Mouse (Mus musculus) lung, embryonic 16.5 days (tissue): ENCODE measurements around the gene Hist1h2bq. TPM values are rescaled to one million over a fixed set of nuclear protein-coding genes. Genes with fewer than 3 reads are reported as not detected.
A peak's percentile ranks its signal among the peaks of the same experiment; 100 is the strongest.
"Not testable (repeated sequence)": the region's sequence is repeated elsewhere in the genome, so short reads cannot be mapped to it uniquely, and the experiment has no call there.

Experiments
- ATAC-seq: fragments of 200-750 bp; cut with Nextera tagmentation; 2 replicates; pipeline ENCODE4 v1.8.0; 2017; ENCODE audit warnings: low read depth, mild to moderate bottlenecking, moderate library complexity
- H3K27ac ChIP-seq: fragments of 300-500 bp; sonication (generic); 2 replicates; pipeline ENCODE4 v1.5.1; 2014; ENCODE audit warnings: mild to moderate bottlenecking, control low read depth, low read length
- H3K27me3 ChIP-seq: fragments of 300-500 bp; sonication (generic); 2 replicates; pipeline ENCODE4 v1.6.1; 2014; ENCODE audit warnings: low read depth, low read length, mixed read lengths; ENCODE audit not compliant: control insufficient read depth, insufficient read depth
- H3K36me3 ChIP-seq: fragments of 300-500 bp; sonication (generic); 2 replicates; pipeline ENCODE4 v1.6.1; 2014; ENCODE audit warnings: low read length; ENCODE audit not compliant: control insufficient read depth, insufficient read depth
- H3K4me1 ChIP-seq: fragments of 300-500 bp; sonication (generic); replicated peaks from 2 replicates; pipeline ENCODE4 v1.6.1; 2014; ENCODE audit warnings: low read length, mixed read lengths; ENCODE audit not compliant: control insufficient read depth, insufficient read depth
- H3K4me2 ChIP-seq: fragments of 300-500 bp; sonication (generic); 2 replicates; pipeline ENCODE4 v1.6.1; 2014; ENCODE audit warnings: low read depth, low read length, control low read depth
- H3K4me3 ChIP-seq: fragments of 300-500 bp; sonication (generic); 2 replicates; pipeline ENCODE4 v1.5.1; 2014; ENCODE audit warnings: mild to moderate bottlenecking, low read length, control low read depth
- H3K9ac ChIP-seq: fragments of 300-500 bp; sonication (generic); 2 replicates; pipeline ENCODE4 v1.6.1; 2014; ENCODE audit warnings: low read length, control low read depth
- H3K9me3 ChIP-seq: fragments of 300-500 bp; sonication (generic); 2 replicates; pipeline ENCODE4 v1.6.1; 2016; ENCODE audit warnings: low read length; ENCODE audit not compliant: control insufficient read depth
- WGBS: fragments of 180-500 bp; shearing (Covaris S2); extraction: QIAGEN DNeasy Blood & Tissue Kit; methylation state at CpG from one replicate; pipeline ENCODE4 v1.1.7; 2014; 5-methylcytosine and 5-hydroxymethylcytosine counted together
- polyA plus RNA-seq: library from polyadenylated mRNA; unstranded; fragments of >200 nt; fragmentation: Nextera tagmentation; extraction: Ambion mirVana; gene quantifications from 2 replicates; pipeline ENCODE4 v1.2.1, GENCODE M21; 2015

Gene Hist1h2bq
- polyA plus RNA-seq, 1 experiment from 2014 or later, result 24.2 TPM

DNA sequence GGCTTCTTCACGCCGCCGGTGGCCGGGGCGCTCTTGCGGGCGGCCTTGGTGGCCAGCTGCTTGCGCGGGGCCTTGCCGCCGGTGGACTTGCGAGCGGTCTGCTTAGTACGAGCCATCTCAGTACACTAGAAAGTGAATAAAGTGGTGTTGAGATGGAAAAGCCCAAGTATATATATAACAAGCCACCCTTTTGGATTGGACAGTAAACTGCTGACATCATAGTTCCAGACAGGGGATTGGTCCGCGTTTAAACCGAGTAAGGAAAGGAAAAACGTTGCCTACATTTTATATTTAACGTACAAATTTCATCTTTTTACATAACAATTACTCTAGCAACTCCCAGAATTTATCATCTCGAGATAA is 26.8 kb downstream of the Hist1h2bq start, which contains the start of gene Hist1h3i:
Gene Hist1h3i (minus strand): TSS at position 116 of the 363 bp plus-strand sequence.
- Histone ChIP-seq H3K27me3 (no peaks in the 10 kb centered on the region), H3K4me2 (peak within 1 kb of the TSS; percentile 69), H3K9me3 (no peaks in the 10 kb centered on the region), H3K4me1 (peaks cover 32% of the 10 kb centered on the region), H3K27ac (peak within 1 kb of the TSS; percentile 94), H3K36me3 (no peaks in the 10 kb centered on the region), H3K9ac (peak within 1 kb of the TSS; percentile 61), H3K4me3 (peak within 1 kb of the TSS; percentile 41)
- under 1% methylated on average over 11 of the region's 20 CpGs for WGBS
- peak; percentile 69 for ATAC-seq

DNA sequence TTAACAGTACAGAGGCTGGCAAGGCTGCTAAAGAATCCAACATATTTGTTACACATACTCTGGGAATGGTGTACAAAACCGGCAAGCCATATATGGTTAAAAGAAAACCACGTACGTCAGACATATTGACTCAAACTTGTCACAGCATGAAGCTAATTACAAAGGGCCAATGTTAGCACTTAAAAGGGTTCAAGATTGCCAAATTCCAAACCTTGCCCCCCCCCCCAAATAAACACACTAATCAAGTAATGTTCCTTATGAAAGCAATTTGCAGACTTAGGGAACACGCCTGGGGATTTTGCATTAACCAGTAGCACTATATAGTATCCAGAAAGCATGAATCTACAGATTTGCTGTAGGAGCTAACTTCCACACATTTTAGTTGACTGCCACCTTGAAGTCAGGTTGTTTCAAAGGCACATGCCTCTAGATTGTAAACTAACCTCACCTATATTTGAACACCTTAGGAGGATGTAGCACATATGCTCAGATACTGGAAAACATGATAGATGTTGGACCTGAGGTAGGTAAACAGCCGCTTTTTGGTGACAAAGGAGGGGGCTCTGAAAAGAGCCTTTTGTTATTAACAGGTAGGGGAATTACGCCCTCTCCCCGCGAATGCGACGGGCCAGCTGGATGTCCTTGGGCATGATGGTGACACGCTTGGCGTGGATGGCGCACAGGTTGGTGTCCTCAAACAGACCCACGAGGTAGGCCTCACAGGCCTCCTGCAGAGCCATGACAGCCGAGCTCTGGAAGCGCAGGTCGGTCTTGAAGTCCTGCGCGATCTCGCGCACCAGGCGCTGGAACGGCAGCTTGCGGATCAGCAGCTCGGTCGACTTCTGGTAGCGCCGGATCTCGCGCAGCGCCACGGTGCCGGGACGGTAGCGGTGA is 27.4 kb downstream of the Hist1h2bq start:
- H3K36me3 ChIP-seq, ATAC-seq, H3K27me3 ChIP-seq, H3K9me3 ChIP-seq: not testable (repeated sequence)
- Histone ChIP-seq H3K27ac (peak overlapping the region; percentile 94), H3K9ac (peak overlapping the region; percentile 60), H3K4me1 (peaks cover 31% of the 10 kb centered on the region), H3K4me2 (peak overlapping the region; percentile 69), H3K4me3 (peak overlapping the region; percentile 41)
- 1% methylated on average over 16 of the region's 35 CpGs for WGBS

DNA sequence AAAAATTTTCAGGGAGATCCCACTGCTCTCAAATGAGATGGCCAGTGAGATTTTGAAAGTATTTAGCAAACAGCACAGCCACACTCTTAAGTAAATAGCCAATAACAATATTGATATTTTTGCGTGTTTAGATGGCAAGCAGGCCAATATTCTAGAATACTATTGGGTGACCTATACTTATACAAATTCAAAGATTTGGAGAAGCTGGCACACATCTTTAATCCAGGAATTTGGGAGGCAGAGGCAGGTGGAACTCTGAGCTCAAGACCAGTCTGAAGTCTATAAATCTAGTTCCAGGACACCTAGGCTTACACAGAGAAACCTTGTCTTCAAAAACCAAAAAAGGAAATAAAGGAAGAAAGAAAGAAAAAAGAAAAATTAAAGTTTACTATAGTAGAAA is 28.4 kb downstream of the Hist1h2bq start:
- Histone ChIP-seq H3K27ac (no peak overlapping the region), H3K4me3 (no peak overlapping the region), H3K4me1 (peaks cover 31% of the 10 kb centered on the region), H3K36me3 (no peaks in the 10 kb centered on the region), H3K9ac (no peak overlapping the region), H3K4me2 (no peak overlapping the region), H3K27me3 (no peaks in the 10 kb centered on the region), H3K9me3 (no peaks in the 10 kb centered on the region)
- 81% methylated on average over 1 of the region's 1 CpGs for WGBS
- no peak for ATAC-seq

DNA sequence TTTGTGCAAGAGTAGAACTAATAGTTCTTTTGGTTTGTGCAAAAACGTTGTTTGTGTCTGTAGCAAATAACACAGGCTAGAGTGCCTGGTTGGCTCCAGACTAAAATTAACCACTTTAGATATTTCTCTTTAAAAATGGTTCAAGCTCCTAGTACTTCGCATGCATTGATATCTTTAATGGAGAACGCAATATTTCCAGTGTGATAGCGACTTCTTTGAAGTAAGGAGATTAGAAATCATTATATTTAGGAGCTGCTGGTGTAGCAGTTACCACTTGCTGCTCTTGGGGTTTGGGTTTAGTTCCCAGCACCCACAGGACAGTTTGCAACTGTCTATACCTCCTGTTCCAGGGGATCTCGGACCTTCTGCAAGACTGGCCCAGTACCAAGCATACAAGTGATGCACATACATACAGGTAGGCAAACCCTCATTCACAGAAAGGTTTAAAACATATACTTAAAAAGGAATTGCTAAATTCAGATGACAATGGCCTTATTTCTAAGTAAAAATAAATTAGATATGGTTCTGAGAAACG is 28.9 kb downstream of the Hist1h2bq start:
- no peak for ATAC-seq
- Histone ChIP-seq H3K4me1 (peaks cover 30% of the 10 kb centered on the region), H3K9ac (peak overlapping the region; percentile 89), H3K4me2 (peak overlapping the region; percentile 77), H3K9me3 (no peaks in the 10 kb centered on the region), H3K4me3 (peak overlapping the region; percentile 72), H3K36me3 (no peaks in the 10 kb centered on the region), H3K27me3 (no peaks in the 10 kb centered on the region), H3K27ac (peak overlapping the region; percentile 98)
- WGBS, result 40% methylated on average over 6 of the region's 6 CpGs

DNA sequence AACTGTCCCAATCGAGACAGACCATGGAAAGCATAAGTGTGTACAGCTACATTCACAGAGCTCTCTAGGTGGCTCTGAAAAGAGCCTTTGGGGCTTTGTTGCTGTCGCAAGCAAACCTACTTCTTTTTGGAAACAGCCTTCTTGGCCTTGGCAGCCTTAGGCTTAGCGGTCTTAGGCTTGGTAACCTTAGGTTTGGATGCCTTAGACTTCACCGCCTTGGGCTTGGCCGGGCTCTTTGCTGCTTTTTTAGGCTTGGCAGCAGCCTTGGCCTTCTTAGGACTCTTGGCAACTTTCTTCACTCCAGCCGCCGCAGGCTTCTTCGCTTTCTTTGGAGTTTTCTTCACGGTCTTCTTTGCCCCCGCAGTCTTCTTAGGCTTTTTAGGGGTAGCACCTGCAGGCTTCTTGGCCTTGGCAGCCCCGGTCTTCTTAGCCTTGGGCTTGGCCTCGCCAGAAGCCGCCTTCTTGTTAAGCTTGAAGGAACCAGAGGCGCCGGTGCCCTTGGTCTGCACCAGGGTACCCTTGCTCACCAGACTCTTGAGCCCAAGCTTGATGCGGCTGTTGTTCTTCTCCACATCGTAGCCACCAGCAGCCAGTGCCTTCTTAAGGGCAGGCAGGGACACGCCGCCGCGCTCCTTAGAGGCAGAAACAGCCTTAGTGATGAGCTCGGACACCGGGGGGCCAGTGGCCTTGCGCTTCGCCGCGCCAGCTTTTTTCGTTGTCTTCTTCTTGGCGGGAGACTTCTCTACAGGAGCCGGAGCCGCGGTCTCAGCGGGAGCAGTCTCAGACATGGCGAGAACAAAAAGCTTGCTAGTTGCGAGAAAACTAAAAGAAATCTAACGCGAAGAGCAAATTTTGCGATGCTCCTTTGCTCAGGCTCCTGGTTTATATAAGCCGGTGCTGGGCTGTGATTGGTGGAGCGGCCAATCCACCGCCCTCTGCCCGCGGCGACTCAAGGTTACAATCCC is 29.9 kb downstream of the Hist1h2bq start, which contains the start of gene Hist1h1b:
Gene Hist1h1b (minus strand): TSS at position 859 of the 965 bp plus-strand sequence.
- no peaks in the 10 kb centered on the region for H3K36me3 ChIP-seq
- peak within 1 kb of the TSS; percentile 98 for H3K27ac ChIP-seq
- peak within 1 kb of the TSS; percentile 77 for H3K4me2 ChIP-seq
- H3K27me3 ChIP-seq, result no peaks in the 10 kb centered on the region
- peaks cover 24% of the 10 kb centered on the region; the same call in 1 of the 2 replicates for H3K4me1 ChIP-seq
- under 1% methylated on average over 44 of the region's 44 CpGs for WGBS
- no peaks in the 10 kb centered on the region for H3K9me3 ChIP-seq
- peak within 1 kb of the TSS; percentile 89 for H3K9ac ChIP-seq
- ATAC-seq, result peak; percentile 51
- H3K4me3 ChIP-seq, result peak within 1 kb of the TSS; percentile 72

DNA sequence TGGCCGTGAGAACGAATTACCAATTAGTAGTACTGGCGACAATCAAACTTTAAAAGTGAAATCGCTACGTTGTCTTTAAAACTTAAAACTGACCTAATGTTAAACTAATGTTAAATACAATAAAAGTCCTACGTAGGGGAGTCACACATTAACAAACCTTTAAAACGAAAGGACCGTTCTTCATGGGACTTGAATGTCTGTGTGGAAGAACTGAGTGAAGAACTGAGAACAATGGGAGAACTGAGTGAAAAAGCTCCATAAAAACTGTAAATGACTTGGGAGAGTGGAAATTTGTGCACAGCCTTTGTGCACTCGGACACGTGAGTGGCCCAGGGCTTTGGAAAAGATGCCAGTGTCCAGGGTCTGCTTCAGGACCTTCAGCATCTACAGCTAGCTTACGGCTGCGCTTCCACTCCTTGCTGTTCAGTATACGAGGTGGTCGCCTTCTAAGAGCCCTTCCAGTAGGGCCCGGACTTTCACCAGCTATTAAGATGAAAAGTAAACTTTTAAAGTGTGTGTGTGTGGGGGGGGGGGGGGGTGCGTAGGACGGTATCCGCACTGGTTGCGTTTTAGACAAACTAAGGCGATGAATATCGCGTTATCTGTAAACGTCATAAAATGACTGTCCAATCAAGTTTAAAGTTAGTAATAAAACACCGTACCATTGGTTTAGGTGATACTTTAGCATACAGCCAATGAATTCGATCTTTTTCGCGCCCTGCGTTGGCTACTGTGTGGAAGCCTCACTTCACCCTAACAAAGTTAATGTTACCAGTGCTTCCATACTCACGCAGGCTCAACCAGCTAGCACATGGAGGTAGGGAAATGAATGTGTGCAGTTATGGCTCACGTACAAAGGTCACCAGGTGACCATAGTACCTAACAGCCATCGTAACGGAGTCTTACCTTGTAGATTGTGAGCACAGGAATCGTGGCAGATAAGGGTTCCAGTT is 30.9 kb downstream of the Hist1h2bq start:
- Histone ChIP-seq H3K4me3 (peak overlapping the region; percentile 72), H3K9ac (peak overlapping the region; percentile 89), H3K4me2 (peak overlapping the region; percentile 77), H3K27me3 (no peaks in the 10 kb centered on the region), H3K27ac (peak overlapping the region; percentile 98), H3K9me3 (no peaks in the 10 kb centered on the region), H3K36me3 (no peaks in the 10 kb centered on the region), H3K4me1 (peaks cover 19% of the 10 kb centered on the region; the same call in 1 of the 2 replicates)
- peak; percentile 85 for ATAC-seq
- WGBS, result 3% methylated on average over 33 of the region's 33 CpGs
